Comparison of ENCODE assay signal across 8 mouse cellular contexts in the genomic region with DNA sequence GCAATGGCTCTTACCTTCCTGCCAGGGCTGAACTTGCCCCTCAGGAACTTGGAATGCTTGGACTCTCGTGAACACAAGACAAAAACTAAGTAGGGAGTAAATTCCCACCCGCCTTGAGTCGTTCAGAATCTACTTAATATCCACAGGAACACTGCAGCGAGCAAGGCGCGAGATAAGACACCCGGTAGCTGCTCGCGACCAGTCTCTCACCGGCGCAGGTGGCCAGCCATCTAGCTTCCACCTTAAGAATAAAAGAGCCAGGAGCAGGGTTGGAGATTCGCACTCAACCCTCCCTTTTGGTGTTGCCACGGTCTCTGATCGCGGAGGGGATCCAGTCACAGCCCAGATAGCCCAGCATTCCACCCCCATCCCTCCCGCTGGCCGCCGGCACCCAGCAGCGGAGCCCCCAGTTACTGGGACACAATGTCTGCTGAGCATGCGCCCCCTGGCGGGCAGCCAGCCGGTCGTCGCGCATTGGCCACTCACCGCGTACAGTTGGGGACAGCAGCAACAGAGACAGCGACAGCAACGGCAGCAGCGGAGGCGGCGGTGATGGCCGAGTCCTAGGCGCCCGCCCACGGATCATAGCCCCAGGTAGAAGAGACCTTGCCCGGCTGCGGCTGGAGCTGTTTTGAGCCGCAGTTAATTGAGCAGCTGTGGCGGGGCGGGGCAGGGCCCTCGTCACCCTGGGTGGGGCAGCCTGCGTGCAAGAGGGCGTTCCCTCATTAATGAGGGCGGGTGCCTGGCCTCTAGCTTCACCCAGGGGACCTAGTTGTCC. TPM values are rescaled to one million over a fixed set of nuclear protein-coding genes. Genes with fewer than 3 reads are reported as not detected.
DNase-seq lines count a peak whose midpoint lies in the region; ATAC-seq and TF ChIP-seq lines count a peak whose summit lies in the region.

A gene (minus strand): TSS at position 661 of the 778 bp plus-strand sequence.

- ATAC-seq in Patski = peak; percentile 70
- ATAC-seq in hindbrain, embryonic 13.5 days (ENCODE audit: low FRiP score) = peak; percentile 98

- H3K9me3 ChIP-seq in hindbrain, embryonic 13.5 days = no peaks in the 10 kb centered on the region

- peak within 1 kb of the TSS; percentile 75 for H3K4me2 ChIP-seq in hindbrain, embryonic 13.5 days

- WGBS in hindbrain, embryonic 13.5 days = under 1% methylated on average over 43 of the region's 45 CpGs

- POLR2A ChIA-PET in Patski (lab: Charles Lee) = no interaction called here

- no peaks in the 10 kb centered on the region for H3K27me3 ChIP-seq in Patski
- H3K27me3 ChIP-seq in hindbrain, embryonic 13.5 days = 0 out of 2 replicates have a peak, but pooled peaks cover 2% of the 10 kb centered on the region

- peak within 1 kb of the TSS; percentile 83 for H3K27ac ChIP-seq in hindbrain, embryonic 13.5 days

- peak; percentile 94 for TF ChIP-seq CTCF in Patski (IDR thresholded peaks at IDR 0.05)

- H3K4me3 ChIP-seq in hindbrain, embryonic 13.5 days = peak within 1 kb of the TSS; percentile 75

- in situ Hi-C loops in Patski (cut with MboI; ENCODE audit: low pct_unique_long_range_greater_than_20kb) = no loop called here

- no peak for DNase-seq in Patski (ENCODE audit: low read depth, low spot score)
- peak; percentile 88 to 91 for DNase-seq in cerebellum, postnatal 14 days
- DNase-seq in frontal cortex, postnatal 14 days (ENCODE audit: low spot score in 2 of 2) = peak; percentile 76 to 85
- peak; percentile 83 to 86 for DNase-seq in layer of hippocampus, postnatal 25 days (ENCODE audit: extremely low spot score in 1 of 2, low spot score in 1 of 2)
- DNase-seq in lung, postnatal 25 days (ENCODE audit: low spot score) = peak; percentile 90
- peak; percentile 93 for DNase-seq in retina, postnatal 1 day
- DNase-seq in urinary bladder, adult 18-20 months (ENCODE audit: low spot score in 2 of 2) = peak; percentile 82 to 92

- H3K36me3 ChIP-seq in hindbrain, embryonic 13.5 days = no peaks in the 10 kb centered on the region

- CTCF ChIA-PET in Patski (lab: Charles Lee) = interaction anchor here (1.2 kb wide), 1 partner anchor 86 kb away, joined by 3 read pairs; no protein-coding TSS in a partner anchor

- H3K9ac ChIP-seq in hindbrain, embryonic 13.5 days = peak within 1 kb of the TSS; percentile 83

- H3K4me1 ChIP-seq in hindbrain, embryonic 13.5 days (replicated peaks) = no peaks in the 10 kb centered on the region; the same call in 1 of the 2 replicates

RNA-seq across cellular contexts. Expression of the gene that starts here (rescaled TPM):
- polyA plus RNA-seq in Patski (2021) = 1.9 TPM
- polyA plus RNA-seq in hindbrain, embryonic 13.5 days (2015; fragmentation: Nextera tagmentation; extraction: Ambion mirVana) = 7.1 and 8.1 TPM in 2 replicates
- total RNA-seq in layer of hippocampus, postnatal 25 days (2021) = 1 to 10 TPM; 6.6 to 7.4 TPM
